Mouse (Mus musculus) cerebellum, postnatal 36 days (tissue): ENCODE results near the gene Nf1.

Experiments
- DNase-seq, 2 experiments: peaks; one replicate each; pipeline ENCODE4 v3.0.0; 2021 to 2022; ENCODE audit warnings: mixed read lengths in 2 of 2

Nf1 gene

GRCm38 (mm10) chr11:79529736-79530135 is 190.2 kb downstream of the Nf1 start:
- DNase-seq: no peak

- DNase-seq: no peak
These were observed 190.9 kb downstream of the Nf1 start, which contains the start of the genes Evi2 and Evi2a for GRCm38 (mm10) chr11:79530333-79530761. TSS of gene Evi2 (minus strand) at chr11:79530589. TSS of gene Evi2a (minus strand) at chr11:79530609.

- no peak for DNase-seq
These were observed 191.3 kb downstream of the Nf1 start for GRCm38 (mm10) chr11:79530774-79531173.

GRCm38 (mm10) chr11:79531485-79531884 is 192.0 kb downstream of the Nf1 start:
- DNase-seq: no peak

- DNase-seq: no peak
These were observed 193.8 kb downstream of the Nf1 start for GRCm38 (mm10) chr11:79533311-79533710.

- DNase-seq: peak; percentile 31 to 32
These were observed 194.6 kb downstream of the Nf1 start for GRCm38 (mm10) chr11:79533950-79534690.

- no peak for DNase-seq
These were observed 196.1 kb downstream of the Nf1 start for GRCm38 (mm10) chr11:79535554-79535953.

GRCm38 (mm10) chr11:79536293-79536692 is 196.8 kb downstream of the Nf1 start:
- no peak for DNase-seq

- DNase-seq: no peak
These were observed 213.1 kb downstream of the Nf1 start for GRCm38 (mm10) chr11:79552622-79553021.

- DNase-seq: no peak
These were observed 221.0 kb downstream of the Nf1 start for GRCm38 (mm10) chr11:79560536-79560935.

GRCm38 (mm10) chr11:79563493-79563892 is 224.0 kb downstream of the Nf1 start:
- no peak for DNase-seq

GRCm38 (mm10) chr11:79566947-79567346 is 227.5 kb downstream of the Nf1 start:
- no peak for DNase-seq

GRCm38 (mm10) chr11:79568197-79568911 is 228.9 kb downstream of the Nf1 start:
- DNase-seq: no peak

- no peak for DNase-seq
These were observed 230.8 kb downstream of the Nf1 start for GRCm38 (mm10) chr11:79570319-79570718.

GRCm38 (mm10) chr11:79573836-79574235 is 234.3 kb downstream of the Nf1 start:
- DNase-seq: no peak

GRCm38 (mm10) chr11:79575383-79576073 is 236.0 kb downstream of the Nf1 start:
- DNase-seq: no peak

- peak; percentile 71 to 83 for DNase-seq
These were observed 238.2 kb downstream of the Nf1 start for GRCm38 (mm10) chr11:79577741-79578140.

GRCm38 (mm10) chr11:79580660-79581059 is 241.2 kb downstream of the Nf1 start:
- DNase-seq: no peak

- no peak for DNase-seq
These were observed 241.8 kb downstream of the Nf1 start for GRCm38 (mm10) chr11:79581257-79581656.

- DNase-seq: peak; percentile 76 to 83
These were observed 244.7 kb downstream of the Nf1 start for GRCm38 (mm10) chr11:79584191-79584590.

GRCm38 (mm10) chr11:79589317-79590075 is 250.0 kb downstream of the Nf1 start:
- DNase-seq: peak; percentile 50 to 56
